Mouse (Mus musculus) cerebellum, adult 18-20 months (tissue): ENCODE results near the gene Faf1.

ENCODE experiments used
- DNase-seq, 2 experiments: peaks; one replicate each; pipeline ENCODE4 v3.0.0; 2021

Gene Faf1

DNA sequence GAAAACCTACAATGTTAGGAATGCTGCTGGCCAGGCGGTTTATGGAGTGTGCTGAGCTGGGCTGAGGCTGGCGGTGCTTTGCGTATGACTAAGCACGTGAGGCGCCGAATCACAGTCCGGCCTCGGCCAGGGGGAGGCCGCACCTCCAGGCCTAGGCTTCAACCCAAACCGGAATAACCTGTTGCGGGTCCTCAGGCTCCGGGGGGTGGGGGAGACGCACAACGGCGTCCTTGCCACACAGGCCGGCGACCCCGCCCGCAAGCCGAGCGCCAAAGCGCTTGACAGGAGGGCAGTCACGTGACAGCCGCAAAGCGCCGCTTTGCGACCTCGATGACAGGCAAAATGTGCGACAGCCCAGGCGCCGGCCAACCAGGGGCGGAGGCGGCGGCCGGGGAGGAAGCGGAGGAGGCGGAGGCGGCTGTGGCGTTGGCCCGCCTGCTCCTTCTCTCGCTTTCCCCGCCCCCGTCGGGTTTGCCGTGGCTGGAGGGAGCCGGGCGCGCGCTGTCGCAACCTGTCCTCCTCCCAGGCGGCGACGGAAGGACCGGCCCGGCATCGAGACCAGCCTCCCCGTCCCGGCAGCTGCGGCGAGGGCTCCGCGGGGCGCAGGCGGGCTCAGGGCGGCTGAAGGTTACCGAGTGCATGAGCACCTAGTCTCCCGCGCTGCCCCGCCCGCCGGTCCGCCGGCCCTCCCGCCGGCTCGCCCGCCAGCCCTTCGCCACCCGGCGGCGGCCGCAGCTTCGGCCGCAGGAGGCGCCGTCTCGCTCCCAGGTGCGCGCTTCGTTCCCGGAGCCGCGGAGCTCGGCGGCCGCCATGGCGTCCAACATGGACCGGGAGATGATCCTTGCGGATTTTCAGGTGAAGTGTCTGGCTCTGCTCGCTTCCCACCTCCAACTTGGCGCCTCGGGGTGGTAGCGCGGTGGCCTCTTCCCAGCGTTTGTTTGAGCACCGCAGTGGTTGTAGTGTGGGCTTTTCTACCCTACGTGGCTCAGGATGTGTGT, at the start of gene Faf1:
TSS of gene Faf1 (plus strand) at position 371 of the 998 bp plus-strand sequence.
- peak; percentile 98 to 99 for DNase-seq

DNA sequence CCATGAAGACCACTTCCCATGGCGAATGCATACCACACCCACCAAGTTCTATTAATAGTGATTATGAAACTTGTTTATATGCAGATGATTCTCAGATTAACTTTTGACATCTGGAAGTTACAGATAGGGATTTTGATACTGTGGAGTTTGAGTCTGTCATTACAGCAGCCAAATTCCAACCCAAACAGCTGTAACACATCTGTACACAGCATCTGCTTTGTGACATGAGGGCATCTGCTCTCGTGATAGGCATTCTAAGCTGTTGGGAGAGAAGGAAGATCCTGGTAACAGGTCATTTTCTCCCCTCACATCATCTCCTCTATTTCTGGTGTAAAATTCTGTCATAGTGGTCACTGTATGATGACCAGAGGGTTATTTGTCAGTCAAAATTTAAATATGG, 46.2 kb upstream of the Faf1 start:
- no peak for DNase-seq

DNA sequence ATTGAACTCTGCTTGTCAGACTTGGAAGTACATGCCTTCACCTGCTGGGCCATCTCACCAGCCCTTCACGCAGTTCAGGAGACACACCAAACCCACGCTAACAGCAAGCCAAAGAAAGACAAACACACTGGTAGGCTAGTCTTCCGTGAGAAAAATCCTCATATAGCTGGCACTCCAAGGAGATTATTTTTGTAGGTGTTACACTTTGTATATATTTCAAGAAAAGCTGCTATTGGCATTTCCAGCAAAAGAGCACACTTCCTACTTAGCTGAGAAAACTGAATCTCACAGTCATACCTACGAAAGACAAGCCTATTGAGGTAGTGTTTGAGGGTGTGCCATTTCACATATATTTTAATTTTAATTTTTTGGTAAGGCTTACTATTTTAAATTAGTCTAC, 45.4 kb upstream of the Faf1 start:
- no peak for DNase-seq

DNA sequence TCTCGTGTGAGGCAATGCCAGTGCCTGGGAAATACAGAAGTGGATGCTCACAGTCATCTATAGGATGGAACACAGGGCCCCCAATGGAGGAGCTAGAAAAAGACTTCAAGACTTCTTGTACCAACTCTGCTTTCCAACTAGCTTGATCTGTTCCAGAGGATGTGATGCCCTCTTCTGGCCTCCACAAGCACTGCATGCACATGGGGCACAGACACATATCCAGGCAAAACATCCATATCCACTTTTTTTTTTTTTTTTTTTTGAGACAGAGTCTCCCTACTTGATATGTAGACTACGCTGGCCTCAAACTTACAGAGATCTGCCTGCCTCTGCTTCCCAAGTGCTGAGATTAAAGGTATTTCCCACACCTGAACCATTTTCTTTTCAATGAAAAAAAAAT, 41.4 kb upstream of the Faf1 start:
- DNase-seq, result no peak

DNA sequence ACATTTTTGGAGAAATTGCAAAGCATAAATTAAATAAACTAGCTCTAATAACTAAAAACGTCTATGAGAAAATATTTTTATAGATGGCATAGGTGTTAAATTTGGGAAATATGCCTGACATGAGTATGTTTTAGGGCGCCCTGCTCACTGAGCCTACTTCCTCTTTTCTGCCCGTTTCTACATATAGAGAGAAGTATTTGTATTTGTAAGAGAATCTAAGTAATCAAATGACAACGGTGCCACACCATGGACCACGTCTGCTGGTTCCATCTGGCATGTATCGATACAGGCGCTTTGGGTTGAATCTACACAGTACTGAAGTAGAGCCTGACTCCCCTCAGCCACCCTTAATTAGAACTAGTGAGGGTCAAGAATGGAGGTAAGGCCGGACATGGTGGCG, 37.0 kb upstream of the Faf1 start:
- no peak for DNase-seq

DNA sequence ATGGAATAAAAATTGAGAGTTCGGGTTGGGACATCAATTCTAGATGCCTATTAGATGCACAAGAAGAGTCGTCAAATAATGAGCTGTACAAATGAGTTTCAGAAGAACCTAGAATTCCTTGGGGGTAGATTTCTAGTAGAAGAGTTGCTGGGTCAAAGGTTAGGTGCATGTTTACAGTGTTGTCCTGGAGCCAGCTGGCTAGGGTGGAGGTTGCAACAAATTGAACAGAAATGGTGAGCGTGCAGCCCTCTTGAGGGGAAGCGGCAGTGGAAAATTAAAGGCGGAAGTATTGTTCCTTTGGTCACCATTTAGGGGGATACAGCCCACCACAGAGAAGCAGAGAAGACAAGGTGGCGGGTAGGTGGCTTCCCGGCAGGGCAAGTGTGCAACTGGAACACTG, 36.2 kb upstream of the Faf1 start:
- DNase-seq, result no peak

DNA sequence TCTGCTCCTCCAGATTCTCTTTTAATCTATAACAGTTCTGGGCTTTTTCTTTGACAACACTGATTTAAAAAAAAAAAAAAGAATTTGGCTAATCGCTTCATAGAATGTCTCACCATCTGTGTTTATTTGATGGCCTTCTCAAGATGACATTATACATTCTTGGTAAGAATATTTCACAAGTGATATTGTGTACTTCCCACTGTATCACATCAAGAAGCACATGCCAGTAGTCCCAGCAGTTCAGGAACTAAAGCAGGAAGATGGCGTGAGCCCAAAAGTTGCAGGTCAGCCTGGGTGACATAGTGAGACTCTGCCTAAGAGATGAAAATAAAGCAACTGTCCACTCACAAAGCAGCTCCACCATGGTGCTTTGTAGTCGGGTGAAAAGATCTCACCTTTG, 34.9 kb upstream of the Faf1 start:
- no peak for DNase-seq

DNA sequence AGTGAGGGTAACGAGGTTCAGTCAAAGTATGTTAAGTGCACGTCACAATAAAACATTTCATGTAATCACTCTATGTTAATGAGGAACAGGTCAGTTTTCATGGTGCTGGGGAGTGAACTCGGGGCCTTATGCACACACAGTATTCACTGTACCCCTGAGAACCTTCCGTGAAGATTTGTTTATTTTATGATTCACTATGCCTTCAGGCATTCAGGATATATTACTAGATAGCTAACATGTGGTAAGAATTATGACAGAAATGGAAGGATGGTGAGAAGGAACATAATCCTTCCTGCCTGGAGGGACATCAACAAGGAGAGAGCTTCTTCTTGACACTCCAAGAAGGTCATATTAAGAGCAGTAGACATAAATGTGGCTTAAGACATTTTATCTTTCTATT, 29.1 kb upstream of the Faf1 start:
- DNase-seq, result no peak

DNA sequence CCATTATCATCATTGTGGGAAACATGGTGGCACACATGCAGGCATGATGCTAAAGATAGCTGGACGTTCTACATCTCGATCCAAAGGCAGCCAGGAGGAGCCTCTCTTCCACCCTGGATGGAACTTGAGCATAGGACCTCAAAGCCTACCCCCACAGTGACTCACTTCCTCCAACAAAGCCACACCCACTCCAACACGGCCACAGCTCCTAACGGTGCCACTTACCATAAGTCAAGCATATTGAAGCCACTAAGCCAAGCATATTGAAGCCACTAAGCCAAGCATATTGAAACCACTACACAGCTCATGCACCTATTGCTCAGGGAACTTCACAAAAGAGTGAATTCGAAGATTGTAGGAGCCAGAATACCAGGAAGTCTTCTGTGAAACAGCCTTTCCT, 27.1 kb upstream of the Faf1 start:
- DNase-seq, result no peak

DNA sequence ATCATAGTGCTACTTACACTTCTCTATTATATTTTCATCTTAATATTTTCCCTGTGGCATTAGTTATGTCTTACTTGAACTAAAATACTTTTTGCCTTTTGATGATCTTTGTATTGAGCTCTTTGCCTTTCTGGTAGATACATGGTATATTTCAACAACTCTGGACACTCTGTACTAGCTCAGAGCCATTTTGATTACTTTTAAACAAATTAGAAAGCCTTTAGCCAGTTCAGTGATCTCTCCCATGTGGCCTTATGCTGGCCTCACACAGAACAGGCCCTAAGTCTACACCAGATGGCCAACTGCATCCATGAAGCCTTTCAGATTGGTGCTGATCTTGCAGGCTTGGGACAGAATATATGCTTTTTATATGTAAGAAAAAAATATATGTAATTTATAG, 23.1 kb upstream of the Faf1 start:
- no peak for DNase-seq

DNA sequence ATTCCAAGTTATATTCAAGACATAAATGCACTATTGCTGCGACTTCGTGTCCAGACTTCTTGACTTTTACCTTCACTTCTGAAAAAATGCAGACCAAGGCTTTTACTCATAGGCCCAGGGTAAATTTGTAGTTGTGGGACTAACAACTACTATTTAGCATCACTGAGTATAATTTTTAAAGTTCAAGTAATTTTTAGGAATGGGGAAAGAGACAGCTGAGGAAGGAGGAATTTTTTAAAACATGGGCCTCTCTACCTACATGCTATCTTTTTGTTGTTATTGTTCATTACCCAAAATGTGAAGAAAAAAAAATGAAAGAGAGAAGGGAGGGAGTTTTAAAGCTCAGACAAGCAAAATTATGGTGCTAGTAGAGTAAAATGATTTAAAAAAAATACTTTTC, 21.7 kb upstream of the Faf1 start:
- no peak for DNase-seq

DNA sequence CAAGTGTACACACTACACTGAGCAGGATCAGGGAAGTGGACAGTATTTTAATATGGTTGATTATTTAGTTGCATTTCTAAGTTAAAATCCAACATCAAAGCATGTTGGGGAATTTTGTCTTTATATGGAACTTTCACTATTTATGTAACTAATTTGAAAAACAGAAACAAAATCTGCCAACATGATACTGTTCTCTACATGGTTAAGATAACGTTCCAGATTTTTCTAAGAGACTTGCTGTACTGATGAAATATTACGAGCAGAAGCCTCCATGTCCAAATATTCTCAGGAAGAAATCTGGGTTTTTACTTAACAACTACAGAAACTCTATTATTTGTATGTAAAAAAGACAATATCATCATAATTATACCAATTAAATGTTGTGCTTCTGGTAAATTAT, 20.6 kb upstream of the Faf1 start:
- no peak for DNase-seq

DNA sequence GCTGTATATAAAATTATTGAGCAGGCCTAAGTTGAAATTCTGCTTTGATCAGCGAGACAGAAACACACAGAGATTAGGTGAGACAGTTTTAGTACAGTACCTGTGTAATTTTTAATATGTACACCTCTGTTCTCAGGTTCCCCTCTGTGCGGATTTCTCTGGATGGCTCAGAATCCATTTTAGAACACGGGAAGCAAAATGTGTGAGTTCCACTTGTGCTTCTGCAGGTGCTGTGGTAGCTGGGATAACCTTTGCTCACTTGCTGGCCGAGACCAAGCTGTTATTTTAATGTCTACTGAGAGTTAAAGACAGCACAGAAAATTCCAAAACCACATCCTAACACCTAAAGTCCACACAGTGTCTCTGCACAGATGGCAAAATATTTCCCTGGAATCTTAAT, 20.1 kb upstream of the Faf1 start:
- DNase-seq, result no peak

DNA sequence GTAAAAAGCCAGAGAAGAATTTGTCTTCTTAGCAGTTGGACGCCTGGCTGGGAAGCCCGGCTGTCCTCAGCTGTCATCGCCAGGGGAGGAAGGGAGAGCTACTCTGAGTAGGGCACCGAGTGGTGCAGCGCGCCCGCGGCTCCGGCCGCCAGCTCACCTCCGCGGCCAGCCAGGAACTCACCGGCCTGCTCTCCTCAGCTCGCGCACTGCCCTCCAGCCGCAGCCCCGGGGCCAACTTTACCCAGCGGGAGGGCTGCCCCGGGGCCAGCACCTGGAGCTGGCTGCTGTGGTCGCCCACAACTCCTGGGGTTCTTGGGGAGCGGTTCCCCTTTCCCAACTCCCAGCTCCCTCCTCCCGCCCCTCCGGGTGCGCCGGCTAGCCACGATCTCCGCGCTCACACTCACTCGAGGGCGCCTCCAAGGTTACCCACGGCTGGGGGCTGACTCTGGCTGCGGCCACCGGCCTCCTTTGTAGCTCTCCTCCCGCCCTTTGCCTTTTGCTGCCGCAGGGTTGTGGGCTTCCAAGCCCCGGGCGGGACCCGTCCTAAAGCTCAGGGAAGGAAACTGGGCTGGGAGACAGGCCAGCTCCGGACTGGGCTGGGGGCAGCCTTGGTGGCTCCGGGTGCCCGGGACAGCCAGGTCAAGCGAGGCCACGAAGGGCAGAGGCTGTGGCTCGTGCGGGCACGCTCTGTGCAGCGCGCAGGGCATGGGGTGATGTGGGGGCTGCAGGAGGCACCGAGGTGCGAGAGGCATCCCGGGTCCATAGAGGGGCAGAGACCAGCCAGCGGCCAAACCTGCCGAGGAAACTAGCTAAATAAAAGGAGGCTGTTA, 19.2 kb upstream of the Faf1 start:
- DNase-seq, result peak; percentile 56 to 66

DNA sequence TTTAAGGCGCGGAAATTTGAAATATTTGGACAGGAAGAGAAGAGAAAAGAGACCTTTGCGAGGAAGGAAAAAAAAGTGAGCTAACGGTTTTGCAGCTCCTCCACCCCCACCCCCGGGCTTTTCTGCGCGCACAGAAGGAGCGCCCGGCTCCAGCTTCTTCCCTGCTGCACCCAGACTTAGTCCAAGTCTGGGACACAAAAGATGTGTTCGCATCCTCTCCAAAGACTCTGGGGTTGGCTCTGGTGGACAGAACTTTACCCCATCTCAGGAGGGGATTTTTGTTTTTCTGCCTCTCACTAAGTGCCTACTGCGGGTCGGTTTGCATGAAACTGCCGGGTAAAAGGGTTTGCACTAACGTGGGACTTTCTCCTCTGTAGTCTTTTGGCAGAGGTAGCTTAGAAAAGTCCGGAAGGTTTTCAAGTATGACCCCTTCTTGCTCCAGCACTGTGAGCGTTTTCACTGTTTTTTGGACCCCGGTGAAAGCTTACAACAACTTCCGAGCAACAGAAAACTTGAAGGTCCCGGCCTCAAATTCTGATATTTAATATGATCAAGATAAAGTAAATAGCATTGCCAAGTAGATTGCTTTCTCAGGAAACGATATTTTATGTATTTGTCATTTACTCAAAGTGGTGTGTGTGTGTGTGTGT, 18.4 kb upstream of the Faf1 start:
- DNase-seq, result peak in 1 of 2 experiments; percentile 15

DNA sequence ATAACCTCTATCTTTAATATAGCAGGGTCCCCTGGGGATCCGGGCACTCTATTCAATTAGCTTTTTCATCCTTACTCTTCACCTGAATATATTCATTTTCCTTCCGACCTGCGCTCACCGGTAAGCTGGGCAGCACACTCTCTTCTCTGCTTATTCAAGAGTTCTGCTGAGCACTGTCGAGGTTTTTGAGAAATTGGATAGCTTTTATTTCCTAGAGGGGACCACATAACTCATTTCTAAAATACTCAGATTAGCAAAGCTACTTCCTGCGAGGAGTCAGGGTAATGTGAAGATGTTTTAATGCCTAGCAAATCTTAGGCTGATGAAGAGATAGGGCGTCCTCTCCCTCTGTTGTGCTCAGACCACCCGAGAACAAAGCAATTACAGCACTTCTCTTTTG, 17.6 kb upstream of the Faf1 start:
- no peak for DNase-seq

DNA sequence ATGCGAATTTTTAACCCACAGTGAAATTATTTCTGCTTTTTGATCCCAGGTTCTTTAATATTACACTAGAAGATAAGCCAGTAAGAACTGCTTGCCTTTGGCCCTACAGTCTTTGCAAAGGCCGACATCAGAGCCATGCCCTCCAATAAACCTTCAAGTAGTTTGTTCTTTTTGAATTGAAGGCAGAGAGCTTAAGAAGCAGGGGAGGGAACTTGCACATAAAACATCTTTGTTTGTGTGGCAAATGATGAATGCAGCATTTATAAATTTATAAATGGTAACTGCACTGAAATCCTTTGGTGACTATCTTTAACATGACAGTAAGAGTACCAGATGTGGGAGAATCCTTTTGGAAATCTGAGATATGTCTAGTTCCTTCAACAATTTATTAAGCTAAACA, 16.8 kb upstream of the Faf1 start:
- no peak for DNase-seq

DNA sequence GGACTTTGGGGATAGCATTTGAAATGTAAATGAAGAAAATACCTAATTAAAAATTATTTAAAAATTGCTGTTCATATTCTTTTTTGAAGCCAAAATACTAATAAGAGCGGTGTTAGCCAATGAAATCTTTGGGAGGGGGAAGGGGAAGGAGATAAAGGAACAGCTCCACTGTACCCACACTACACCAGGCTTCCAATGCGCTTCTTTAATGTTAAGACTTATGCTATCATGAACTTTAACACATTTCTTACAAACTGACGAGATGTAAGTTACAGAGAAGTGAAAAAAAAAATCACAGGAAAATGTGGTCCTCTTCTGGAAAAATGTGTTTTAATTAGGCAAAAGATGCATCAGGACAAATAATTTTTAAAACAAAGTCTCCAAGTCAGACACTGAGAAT, 15.8 kb upstream of the Faf1 start:
- no peak for DNase-seq

DNA sequence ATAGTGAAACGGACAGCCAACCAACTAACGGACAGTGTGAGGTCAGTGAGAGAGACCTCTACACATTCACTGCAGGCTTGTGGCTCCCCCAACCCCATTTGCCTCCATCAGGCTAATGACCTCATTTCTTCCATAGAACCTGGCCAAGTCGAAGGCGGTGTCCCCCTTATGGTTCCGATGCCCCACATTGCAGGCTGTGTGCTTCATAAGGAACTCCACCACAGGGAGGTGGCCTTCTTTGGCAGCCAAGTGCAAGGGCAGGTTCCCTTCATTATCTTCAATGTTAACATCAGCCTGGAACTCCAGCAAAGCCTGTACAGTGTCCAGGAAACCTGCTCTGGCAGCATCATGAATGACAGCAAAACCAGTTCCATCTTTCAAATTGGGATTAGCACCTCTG, 15.2 kb upstream of the Faf1 start:
- DNase-seq, result no peak

DNA sequence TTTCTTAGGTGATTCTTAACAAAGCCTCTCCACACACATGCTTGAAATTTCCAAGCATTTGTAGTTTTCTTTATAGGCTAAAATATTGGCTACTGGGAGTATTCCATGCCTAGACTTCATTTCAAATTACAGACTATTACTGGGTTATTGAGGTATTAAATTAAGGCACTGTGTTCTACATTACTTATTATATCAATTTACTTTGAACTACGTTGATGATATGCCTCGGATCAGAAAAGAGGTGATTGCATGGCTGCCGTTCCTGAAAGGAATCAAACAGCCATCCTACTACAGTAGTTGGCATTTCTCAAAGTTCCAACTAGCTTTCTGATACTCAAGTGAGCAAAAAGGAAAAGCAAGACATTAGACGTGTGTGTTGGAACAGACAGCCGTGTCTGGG, 14.1 kb upstream of the Faf1 start:
- no peak for DNase-seq

DNA sequence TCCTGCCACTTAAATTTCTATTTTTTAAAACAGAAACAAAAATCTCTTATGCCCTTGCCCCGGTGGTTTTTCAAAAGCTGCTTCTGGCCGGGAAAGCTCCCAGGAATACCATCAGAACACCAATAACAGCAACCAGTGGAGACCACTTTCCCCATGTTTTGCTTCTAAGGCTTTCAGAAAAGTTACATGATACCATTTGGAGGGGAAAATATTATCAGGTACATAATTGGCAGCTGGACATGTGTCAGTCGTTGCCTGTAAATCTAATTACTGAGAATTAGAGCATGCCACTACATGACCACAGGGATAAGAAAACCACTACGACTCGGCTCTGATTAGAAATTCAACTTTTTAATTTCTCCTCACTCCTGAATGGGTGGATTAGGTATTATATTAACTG, 12.3 kb upstream of the Faf1 start:
- no peak for DNase-seq

DNA sequence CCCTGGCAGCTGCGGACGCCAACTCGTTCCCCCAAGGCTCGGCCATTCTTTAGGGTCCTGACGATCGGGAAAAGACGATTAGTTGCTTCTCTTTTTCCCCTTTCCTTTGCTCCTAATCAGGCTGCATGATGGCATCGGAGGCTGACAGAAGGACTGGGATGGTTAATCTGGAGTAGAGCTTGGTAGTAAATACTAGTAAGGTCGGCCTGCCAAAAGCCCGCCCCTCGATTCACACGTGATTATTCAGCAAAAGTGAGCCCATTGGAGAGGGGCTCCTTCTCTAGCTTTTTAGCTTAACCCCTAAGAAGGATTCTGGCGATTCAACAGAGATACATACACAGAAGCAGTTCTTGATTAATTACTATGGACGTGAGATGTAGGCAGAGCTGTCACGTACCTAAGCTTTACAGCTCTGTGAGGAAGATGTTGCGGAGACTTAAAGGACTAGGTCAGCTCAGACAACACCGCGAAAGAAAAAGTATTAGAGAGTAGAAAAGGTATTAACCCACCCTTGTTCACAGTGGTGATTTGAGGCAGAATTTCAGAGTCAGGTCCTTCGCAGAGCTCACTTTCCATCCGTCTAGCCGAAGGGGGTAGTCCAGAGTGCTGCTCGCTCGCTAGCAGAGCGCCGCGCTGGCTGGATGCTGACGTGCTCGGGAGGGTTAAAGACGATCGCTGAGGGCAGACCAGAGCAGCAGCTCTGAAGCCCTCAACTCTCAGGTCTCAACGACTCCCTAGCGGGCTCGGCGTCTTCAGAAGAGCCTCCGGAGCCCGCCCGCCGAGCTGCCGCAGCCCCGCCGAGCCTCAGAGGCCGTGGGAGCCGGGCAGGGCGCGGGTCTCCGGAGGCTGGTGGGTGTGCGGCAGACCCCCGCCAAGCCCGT, 11.0 kb upstream of the Faf1 start:
- peak; percentile 56 to 60 for DNase-seq
